Mouse (Mus musculus) right cerebral cortex, postnatal 14 days (tissue): ENCODE measurements around the gene St3gal4.
A peak's percentile ranks its signal among the peaks of the same experiment; 100 is the strongest.

Source experiments
- DNase-seq: peaks from one replicate; pipeline ENCODE4 v3.0.0; 2022

Gene St3gal4

DNA sequence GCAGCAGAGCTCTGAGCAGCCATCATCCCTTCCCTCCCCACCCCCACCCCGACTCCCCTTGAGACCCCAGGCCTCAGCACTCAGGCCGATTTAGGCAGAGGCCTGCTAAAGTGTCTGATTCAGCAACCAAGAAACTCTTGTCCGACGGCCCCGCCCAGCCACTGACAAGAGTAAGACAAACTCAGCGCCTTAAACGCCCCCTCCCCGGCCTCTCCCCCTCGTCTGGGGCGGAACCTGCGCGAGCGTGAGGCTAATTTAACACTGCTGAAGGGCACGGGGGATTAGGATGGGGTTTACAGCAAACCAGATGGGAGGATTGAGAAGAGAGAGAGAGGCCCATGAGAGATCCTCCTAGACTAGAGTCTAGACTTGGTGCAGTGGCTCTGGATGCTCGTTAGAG is 74.6 kb downstream of the St3gal4 start:
- no peak for DNase-seq

DNA sequence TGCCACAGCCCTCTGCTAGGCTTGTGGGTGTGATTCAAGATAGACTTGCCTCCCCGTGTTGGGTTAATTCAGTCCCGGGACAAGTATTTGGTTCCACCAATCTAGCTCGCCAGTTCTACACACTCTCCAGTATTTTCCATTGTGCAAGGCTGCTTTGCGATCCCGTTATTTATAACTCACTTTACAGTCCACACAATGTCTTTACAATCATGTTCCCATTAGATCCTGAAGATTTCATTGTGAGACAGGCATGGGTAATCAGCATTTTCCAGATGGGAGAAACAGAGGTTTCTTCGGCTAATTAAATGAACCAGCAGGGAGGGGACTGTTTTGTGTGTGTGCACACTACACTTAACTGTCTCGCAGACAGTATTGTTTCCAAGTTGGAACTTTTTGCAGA is 75.4 kb downstream of the St3gal4 start:
- DNase-seq = no peak

DNA sequence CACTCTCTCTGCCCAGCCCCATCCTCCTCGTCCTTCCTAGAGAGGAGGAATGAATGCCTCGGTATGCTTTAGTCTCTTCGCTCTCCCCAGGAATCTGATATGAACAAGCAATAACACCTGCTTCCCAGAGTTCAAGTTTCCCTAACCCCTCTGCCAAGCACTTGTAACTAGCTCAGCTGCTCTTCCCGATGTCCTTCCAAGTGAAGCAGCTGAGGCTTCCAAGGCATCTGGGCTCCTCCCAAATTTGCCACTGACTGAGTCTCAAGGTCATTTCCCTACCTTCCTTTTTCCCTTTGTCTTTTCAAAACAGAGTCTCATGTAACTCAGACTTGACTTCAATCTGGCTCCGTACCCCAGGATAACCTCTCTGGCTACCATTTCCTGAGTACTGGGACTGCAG is 77.6 kb downstream of the St3gal4 start:
- no peak for DNase-seq

GRCm38 (mm10) chr9:35039846-35040245 is 79.2 kb downstream of the St3gal4 start:
- DNase-seq = no peak

GRCm38 (mm10) chr9:35038922-35039586 is 80.0 kb downstream of the St3gal4 start:
- no peak for DNase-seq

GRCm38 (mm10) chr9:35035074-35035473 is 84.0 kb downstream of the St3gal4 start:
- DNase-seq = no peak

DNA sequence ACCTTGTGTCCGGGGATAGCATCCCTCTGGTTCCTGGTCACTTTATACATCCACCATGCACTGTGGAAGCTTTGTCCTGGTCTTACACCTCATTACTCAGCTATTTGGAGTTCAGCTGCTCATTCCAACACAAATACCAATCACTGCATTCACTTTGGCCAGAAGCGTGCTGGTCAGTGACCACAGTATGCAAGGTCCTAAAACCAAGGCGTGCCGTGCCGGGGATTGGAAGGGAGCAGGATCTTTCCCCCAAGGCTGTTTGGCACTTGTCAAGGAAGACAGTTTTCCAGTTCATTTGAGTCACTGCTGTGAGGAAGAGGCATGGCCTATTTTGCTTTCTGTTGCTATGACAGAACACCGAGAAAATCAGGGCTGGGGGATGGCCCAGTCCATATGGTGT is 86.6 kb downstream of the St3gal4 start:
- no peak for DNase-seq

DNA sequence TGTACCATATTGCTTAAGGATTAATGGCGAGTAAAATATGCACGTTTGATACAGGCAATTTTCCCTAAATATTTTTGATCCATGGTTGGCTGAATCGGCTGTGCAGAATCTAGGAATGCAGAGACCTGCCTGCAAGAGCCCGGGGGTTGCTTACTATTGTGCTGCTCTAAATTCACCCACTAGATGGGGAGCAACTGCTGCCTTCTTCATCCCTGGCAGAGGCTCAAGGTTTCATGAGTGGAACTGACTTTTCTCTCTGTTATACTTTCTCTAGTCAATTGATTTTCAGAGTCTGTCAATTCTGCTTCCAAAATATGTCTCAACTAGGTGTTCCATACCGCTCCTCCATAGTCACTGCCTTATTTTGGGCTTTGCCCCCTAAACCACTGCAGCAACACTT is 88.2 kb downstream of the St3gal4 start:
- DNase-seq = no peak

DNA sequence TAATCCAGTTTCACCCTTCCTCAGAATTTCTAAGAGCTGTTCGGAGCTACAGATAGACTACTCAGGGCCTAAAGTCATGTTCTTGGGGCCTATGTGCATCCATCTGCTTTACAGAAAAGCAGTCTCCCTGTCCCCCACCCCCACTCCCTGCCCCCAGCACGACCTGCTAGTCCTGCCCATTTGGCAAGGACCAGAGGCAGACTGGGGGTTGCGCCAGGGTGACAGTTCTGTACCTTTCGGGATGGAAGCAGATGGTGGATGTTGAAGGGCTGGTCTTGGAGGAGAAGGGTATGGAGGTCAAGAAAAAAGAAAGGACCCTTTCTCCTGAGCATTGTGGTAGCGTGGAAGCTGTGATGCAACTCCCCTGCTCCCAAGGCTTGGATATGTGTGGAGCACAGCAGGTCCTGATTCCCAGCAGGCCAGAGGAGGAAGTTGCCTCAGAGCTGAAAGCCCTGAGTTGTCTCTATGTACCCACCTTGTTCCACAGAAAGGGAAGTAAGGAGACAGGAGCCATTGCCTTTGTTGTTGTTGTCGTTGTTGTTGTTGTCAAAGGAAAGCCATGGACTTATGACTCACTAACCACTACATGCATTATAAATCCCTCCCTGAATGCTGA is 91.6 kb downstream of the St3gal4 start:
- no peak for DNase-seq

GRCm38 (mm10) chr9:35026897-35027311 is 92.2 kb downstream of the St3gal4 start:
- DNase-seq = no peak

- no peak for DNase-seq
Observed at GRCm38 (mm10) chr9:35026311-35026710, 92.8 kb downstream of the St3gal4 start.

- DNase-seq = no peak
Observed at GRCm38 (mm10) chr9:35024591-35025496, 94.2 kb downstream of the St3gal4 start.

DNA sequence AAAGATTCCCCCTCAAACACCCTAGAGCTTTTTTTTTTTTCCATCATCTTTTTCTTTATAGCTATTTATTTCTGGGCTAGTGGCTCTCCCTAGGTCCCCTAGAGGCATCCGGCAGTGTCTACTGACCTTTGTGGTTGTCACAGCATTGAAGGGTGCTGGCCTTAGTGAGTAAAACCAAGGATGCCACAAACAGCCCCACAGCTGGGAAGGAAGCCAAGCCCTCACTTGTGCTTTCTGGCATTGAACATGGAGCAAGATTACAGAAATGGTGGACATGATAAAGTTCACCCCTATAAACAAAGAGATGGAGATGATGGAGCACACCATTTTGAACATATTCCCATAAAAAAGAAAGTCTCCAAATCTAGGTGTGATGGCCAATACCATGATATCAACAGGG is 97.3 kb downstream of the St3gal4 start:
- DNase-seq = no peak

- no peak for DNase-seq
Observed at GRCm38 (mm10) chr9:35020015-35020653, 98.9 kb downstream of the St3gal4 start.

DNA sequence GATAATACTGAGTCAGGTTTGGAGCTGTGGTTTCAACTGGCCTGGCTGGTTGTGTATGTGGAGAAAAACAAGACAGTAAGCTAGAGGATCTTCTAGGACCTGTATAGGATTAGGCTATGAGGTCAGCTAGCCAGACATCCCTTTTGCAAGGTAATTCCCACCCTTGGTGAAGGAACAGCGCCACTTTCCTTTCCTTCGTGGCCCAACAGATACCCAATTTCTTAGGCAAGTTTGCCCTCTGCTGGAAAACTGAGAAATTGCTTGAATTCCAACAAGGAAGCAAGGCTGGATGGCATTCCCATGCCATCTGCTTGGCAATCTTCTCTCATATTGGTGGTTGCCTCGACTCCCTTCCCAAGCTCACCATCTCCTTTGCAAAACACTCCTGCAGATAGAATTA is 99.7 kb downstream of the St3gal4 start:
- DNase-seq = peak; percentile 52

- no peak for DNase-seq
Observed at GRCm38 (mm10) chr9:35018056-35018455, 101.0 kb downstream of the St3gal4 start.

- peak; percentile 64 for DNase-seq
Observed at GRCm38 (mm10) chr9:35017563-35017962, 101.5 kb downstream of the St3gal4 start.

DNA sequence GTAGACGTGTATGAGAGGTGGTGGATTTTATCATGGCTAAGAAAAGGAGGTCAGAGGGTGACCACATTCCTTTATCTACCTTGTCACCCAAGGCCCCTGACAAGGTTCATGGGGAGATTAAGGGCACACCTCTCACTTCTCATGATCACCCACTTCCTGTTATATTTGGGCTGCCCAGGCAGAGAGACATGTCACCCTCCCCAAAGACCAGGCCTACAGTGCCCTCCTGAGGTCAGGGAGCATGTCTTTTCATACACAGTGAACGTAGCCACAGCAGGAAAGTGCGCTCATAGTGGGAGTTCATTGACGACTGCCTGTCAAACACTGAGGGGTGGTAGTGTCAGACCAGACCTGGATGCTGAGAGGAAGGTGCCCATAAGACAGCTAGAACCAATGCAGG is 102.3 kb downstream of the St3gal4 start:
- no peak for DNase-seq

GRCm38 (mm10) chr9:35007697-35008341 is 111.2 kb downstream of the St3gal4 start:
- DNase-seq = no peak

DNA sequence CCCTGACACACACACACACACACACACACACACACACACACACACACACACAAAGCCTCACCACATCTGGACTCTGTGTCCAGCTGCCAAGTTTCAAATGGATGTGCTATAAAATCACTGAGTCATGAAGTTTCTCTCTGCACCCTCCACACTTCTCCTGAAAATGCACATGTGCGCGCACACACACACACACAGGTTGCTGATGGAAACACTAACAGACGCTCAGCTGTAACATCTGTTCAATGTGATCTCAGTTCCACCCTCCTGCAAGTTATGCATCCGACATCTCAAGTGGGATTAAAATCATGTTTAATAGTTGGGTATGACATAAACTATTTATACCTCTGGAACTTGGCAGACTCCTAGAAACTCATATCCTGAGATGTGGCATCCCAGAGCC is 115.0 kb downstream of the St3gal4 start:
- DNase-seq = no peak

- no peak for DNase-seq
Observed at GRCm38 (mm10) chr9:34997880-34998865, 120.9 kb downstream of the St3gal4 start.
